Mouse (Mus musculus): Measurements from ENCODE around the gene Zfp330. TPM values are rescaled to one million over a fixed set of nuclear protein-coding genes. Genes with fewer than 3 reads are reported as not detected.

Gene Zfp330
- polyA plus RNA-seq (2012; ENCODE audit: low replicate concordance), result 5.0 and 47.7 TPM in 2 replicates

DNA sequence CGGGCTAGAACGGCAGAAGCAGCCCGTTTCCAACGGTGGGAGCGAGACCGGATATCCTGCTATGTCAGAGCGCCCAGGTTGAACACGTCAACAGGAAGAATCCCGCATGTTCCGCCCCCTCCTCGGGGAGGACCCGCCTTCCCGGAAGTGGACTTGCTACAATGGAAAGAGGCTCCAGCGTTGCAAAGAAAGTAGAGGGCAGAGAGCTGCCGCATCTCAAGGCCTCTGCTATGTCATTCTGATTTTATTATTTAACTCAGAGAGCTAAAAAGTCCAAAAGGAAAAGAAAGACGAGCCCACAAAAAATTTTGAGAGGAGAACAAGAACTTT is at the start of gene Zfp330:
TSS of gene Zfp330 (minus strand) at position 68 of the 330 bp plus-strand sequence.

Other genes starting within 250 kb of the Zfp330 start
- 0.83 and 1.9 TPM in 2 replicates for gene Rnf150, start 89.2 kb upstream of the Zfp330 start, polyA plus RNA-seq (2012; ENCODE audit: low replicate concordance)

All from hematopoietic multipotent progenitor cell, adult 10-12 weeks (in vitro differentiated cells).